Mouse (Mus musculus): Measurements from ENCODE around the gene Slc22a15. TPM values are rescaled to one million over a fixed set of nuclear protein-coding genes. Genes with fewer than 3 reads are reported as not detected.

Slc22a15 gene
- total RNA-seq (2021), result 1 to 10 TPM; 2.2 to 2.7 TPM

GRCm38 (mm10) chr3:101923843-101924740, at the start of gene Slc22a15:
Gene Slc22a15, minus strand, starts transcription at chr3:101924453.
- peak; percentile 63 for DNase-seq (ENCODE audit: low spot score)
- intact Hi-C loops (cut with DNase I), result no loop called here

GRCm38 (mm10) chr3:101966825-101967558, 42.7 kb upstream of the Slc22a15 start:
- intact Hi-C loops (cut with DNase I), result no loop called here
- no peak for DNase-seq (ENCODE audit: low spot score)

- intact Hi-C loops (cut with DNase I), result no loop called here
- no peak for DNase-seq (ENCODE audit: low spot score)
Measured at GRCm38 (mm10) chr3:101964352-101964751, 40.1 kb upstream of the Slc22a15 start.

GRCm38 (mm10) chr3:101963501-101963900, 39.2 kb upstream of the Slc22a15 start:
- DNase-seq (ENCODE audit: low spot score), result no peak
- intact Hi-C loops (cut with DNase I), result no loop called here

- intact Hi-C loops (cut with DNase I), result no loop called here
- no peak for DNase-seq (ENCODE audit: low spot score)
Measured at GRCm38 (mm10) chr3:101961146-101961835, 37.0 kb upstream of the Slc22a15 start.

GRCm38 (mm10) chr3:101958047-101958446, 33.8 kb upstream of the Slc22a15 start:
- no peak for DNase-seq (ENCODE audit: low spot score)
- intact Hi-C loops (cut with DNase I), result no loop called here

GRCm38 (mm10) chr3:101953506-101953905, 29.3 kb upstream of the Slc22a15 start:
- no peak for DNase-seq (ENCODE audit: low spot score)
- intact Hi-C loops (cut with DNase I), result no loop called here

GRCm38 (mm10) chr3:101952577-101952976, 28.3 kb upstream of the Slc22a15 start:
- DNase-seq (ENCODE audit: low spot score), result no peak
- intact Hi-C loops (cut with DNase I), result no loop called here

- intact Hi-C loops (cut with DNase I), result no loop called here
- peak; percentile 7 for DNase-seq (ENCODE audit: low spot score)
Measured at GRCm38 (mm10) chr3:101948572-101948971, 24.3 kb upstream of the Slc22a15 start.

- intact Hi-C loops (cut with DNase I), result no loop called here
- DNase-seq (ENCODE audit: low spot score), result no peak
Measured at GRCm38 (mm10) chr3:101947250-101947649, 23.0 kb upstream of the Slc22a15 start.

- no peak for DNase-seq (ENCODE audit: low spot score)
- intact Hi-C loops (cut with DNase I), result no loop called here
Measured at GRCm38 (mm10) chr3:101945257-101945656, 21.0 kb upstream of the Slc22a15 start.

- intact Hi-C loops (cut with DNase I), result no loop called here
Measured at GRCm38 (mm10) chr3:101940418-101940817, 16.2 kb upstream of the Slc22a15 start.

GRCm38 (mm10) chr3:101939865-101940264, 15.6 kb upstream of the Slc22a15 start:
- no peak for DNase-seq (ENCODE audit: low spot score)

More at GRCm38 (mm10) chr3:101940418-101940817, 16.2 kb upstream of the Slc22a15 start:
- DNase-seq (ENCODE audit: low spot score), result no peak

GRCm38 (mm10) chr3:101939152-101939551, 14.9 kb upstream of the Slc22a15 start:
- DNase-seq (ENCODE audit: low spot score), result no peak
- intact Hi-C loops (cut with DNase I), result no loop called here

More at GRCm38 (mm10) chr3:101939865-101940264, 15.6 kb upstream of the Slc22a15 start:
- intact Hi-C loops (cut with DNase I), result no loop called here

- intact Hi-C loops (cut with DNase I), result no loop called here
- no peak for DNase-seq (ENCODE audit: low spot score)
Measured at GRCm38 (mm10) chr3:101936369-101936768, 12.1 kb upstream of the Slc22a15 start.

GRCm38 (mm10) chr3:101933820-101934219, 9.6 kb upstream of the Slc22a15 start:
- no peak for DNase-seq (ENCODE audit: low spot score)
- intact Hi-C loops (cut with DNase I), result no loop called here

GRCm38 (mm10) chr3:101929105-101929876, 5.0 kb upstream of the Slc22a15 start:
- DNase-seq (ENCODE audit: low spot score), result no peak
- intact Hi-C loops (cut with DNase I), result no loop called here

GRCm38 (mm10) chr3:101926636-101927035, 2.4 kb upstream of the Slc22a15 start:
- DNase-seq (ENCODE audit: low spot score), result no peak
- intact Hi-C loops (cut with DNase I), result no loop called here

- intact Hi-C loops (cut with DNase I), result no loop called here
Measured at GRCm38 (mm10) chr3:101925663-101926062, 1.4 kb upstream of the Slc22a15 start.

GRCm38 (mm10) chr3:101922366-101922765, 1.9 kb downstream of the Slc22a15 start:
- DNase-seq (ENCODE audit: low spot score), result no peak
- intact Hi-C loops (cut with DNase I), result no loop called here

More at GRCm38 (mm10) chr3:101925663-101926062, 1.4 kb upstream of the Slc22a15 start:
- DNase-seq (ENCODE audit: low spot score), result no peak

All from heart, postnatal 25 days (tissue).